Mouse (Mus musculus) CD4-positive helper T cell, adult 2 months (primary cell): Measurements from ENCODE around the gene Apbb2.

Source experiments
- DNase-seq: peaks from one replicate; pipeline ENCODE4 v3.0.0-alpha.2; 2012; ENCODE audit warnings: low read depth, missing footprints, low spot score

Gene Apbb2

DNA sequence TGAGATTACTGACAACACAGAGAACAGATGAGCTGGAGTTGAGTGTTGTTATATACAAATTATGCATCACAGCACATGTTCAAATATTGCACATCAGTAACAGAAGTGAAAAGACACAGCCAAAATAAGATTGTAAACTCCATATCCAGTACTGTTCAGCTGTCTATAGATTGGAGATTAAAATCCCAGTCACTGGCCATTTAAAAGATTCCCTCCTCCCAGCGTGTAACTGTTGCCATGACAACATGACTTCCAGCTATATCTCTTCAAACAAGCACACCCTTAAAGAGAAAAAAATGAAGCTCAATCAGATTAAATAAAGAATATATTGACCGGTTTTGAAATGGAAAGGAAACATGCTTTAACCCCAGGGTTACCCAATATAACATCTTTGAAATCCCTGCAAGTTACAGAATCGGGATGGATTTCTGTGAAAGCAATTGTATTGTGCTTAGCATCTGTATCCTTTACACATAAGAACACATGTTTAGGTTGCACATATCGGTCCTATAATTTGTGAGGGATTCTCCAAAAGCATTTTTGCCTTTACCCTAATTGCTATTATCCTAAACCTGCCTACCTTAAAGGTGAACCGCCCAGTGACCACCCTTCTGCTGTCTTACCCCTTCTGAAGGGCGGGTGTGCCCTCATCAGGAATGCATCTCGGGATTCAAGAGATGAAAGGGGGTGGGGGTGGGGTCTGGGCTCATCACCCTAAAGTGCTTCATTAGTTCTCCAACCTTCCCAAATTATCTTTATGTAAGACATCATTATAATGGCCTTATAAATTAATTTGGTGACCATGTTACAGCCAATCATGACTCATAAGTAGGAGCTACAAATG lies 202.7 kb downstream of the Apbb2 start:
- no peak for DNase-seq

DNA sequence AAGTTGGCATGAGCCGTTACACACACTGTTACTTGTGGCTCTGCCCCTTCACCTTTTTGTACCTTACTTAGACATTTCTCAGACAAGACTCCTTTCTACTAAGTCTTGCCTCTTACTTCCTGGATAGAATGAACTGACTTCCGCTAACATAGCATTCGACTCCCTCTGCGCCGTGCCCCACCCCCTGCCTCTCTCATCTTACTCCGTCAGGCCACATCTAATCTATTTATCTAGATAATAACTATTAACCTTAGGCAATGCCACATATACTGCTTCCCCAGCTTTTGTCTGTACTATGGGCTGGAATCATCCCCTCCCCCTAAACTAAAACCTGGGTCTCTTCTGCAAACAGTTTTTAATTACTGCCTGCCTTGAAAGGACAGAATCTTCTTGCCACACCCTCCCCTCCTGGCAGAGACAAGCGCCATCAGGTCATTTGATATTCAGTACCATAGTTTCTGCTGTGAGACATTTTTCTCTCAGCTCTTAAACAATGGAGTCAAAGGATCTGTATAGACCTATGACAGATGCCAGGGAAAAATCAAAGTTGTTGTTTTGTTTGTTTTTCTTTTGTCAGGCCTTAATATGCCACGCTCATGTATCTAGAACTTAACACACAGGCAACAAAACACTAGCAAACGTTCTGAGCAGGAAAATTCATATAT lies 203.4 kb downstream of the Apbb2 start:
- DNase-seq: no peak

DNA sequence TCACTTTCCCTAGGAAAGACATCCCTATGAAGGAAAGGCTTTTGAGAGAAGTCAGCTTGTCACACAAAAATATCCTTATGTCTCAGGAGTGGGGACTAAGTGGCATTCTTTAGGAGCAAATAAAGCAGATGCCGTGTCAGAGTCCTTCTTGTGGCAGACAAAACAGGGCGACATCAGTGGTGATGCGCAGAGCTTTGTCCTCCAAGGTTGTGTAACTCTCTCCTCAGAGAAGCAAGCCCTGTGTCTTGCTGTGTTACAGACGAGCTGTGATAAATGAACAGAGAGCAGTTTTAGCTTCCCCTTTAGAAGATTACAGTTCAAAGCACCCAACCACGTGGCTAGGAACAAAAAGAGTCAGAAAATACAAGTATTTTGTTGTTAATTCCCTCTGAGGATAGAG lies 205.2 kb downstream of the Apbb2 start:
- no peak for DNase-seq

DNA sequence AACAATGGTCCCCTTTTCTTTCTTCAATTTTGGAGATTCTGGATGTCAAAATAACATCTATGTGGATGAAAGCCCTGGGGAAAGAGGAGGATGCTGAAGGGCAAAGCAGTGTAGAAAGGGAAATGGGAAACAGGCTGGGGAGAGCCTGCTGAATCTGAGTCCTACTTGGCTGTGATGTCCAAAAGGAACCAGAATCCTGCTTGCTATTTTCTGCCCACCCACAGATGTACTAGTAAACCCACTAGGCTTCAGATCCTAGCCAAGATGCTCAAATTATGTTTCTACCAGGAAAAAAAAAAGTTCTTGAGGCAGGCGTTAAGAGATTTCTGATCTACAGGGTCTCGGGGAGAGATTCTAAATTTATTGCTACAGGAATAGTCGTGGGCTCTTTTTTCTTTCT lies 205.8 kb downstream of the Apbb2 start:
- DNase-seq: no peak

DNA sequence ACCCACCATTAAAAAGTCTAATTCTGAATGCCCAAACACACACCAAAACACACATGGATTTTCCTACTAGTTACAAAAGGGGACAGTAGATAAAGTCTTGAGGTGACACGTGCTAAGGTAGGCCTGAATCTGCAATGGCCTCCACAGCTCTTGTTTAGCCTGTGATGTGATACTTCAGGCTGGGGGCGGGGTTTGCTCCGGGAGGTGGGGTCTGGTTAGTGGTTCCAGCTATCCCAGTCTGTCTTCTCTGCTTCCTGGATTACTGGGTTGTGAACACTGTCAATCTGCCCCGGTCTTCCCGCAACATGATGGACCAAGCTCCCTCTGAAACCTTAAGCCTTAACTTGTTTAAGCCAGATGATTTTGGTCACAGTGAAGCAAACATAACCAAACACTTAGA lies 210.0 kb downstream of the Apbb2 start:
- no peak for DNase-seq

DNA sequence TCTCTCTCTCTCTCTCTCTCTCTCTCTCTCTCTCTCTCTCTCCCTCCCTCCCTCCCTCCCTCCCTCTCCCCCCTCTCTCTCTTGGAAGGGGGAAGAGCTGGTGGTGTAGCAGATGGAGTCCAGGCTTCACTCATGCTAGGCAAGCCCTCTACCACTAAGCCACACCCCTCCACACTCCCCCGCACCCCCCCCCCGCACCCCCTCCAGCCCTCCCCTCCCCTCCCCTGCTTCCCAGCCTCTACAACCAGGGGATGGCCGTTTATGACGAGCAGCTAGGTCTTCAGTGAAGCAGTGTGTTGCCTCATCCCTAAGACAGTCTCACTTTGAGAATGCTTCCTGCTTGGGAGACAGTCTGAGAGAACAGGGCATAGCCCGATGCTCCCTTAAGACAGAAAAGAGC lies 210.6 kb downstream of the Apbb2 start:
- no peak for DNase-seq

DNA sequence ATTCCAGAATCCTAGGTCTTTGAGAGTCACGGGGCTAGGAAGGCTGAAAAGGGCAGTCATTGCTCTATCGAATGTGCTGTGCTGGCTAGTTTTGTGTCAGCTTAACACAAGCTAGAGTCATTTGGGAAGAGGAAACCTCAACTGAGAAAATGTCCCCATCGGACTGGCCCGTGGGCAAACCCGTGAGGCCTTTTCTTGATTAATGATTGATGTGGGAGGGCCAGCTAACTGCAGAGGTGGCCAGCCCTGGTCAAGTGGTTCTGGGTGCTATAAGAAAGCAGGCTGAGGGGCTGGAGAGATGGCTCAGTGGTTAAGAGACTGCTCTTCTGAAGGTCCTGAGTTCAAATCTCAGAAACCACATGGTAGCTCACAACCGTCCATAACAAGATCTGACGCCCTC lies 212.2 kb downstream of the Apbb2 start:
- no peak for DNase-seq

DNA sequence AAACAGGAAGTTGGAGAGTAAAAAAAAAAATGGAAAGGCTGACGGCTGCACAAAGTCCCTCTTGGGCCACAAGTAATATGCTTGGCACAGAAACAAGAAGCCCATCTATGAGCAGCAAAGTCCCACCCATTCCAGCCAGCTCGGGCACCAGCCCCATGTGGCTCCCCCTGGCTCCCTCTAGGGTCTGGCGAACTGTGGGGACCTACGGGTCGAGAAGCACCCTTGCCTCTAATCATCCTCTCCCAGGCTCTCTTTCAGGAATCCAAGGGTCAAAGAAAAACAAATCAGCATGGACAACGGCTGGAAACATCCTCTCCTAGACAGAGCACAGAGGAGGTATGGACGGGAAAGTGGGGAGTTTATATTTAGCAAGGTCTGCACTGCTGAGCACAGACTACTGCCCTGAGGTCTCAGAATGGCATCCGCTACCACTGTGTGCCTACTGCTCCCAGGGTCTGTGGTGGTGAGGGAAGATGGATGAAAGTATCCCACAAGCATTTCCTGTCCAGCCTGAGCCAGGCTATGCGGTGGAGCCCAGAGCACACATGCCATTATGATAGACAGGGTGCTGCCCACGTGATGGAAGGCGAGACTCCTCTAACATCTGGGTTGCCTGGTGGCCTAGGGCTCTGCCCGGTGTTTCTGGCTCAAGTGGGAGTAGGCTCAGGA lies 212.7 kb downstream of the Apbb2 start:
- DNase-seq: no peak

DNA sequence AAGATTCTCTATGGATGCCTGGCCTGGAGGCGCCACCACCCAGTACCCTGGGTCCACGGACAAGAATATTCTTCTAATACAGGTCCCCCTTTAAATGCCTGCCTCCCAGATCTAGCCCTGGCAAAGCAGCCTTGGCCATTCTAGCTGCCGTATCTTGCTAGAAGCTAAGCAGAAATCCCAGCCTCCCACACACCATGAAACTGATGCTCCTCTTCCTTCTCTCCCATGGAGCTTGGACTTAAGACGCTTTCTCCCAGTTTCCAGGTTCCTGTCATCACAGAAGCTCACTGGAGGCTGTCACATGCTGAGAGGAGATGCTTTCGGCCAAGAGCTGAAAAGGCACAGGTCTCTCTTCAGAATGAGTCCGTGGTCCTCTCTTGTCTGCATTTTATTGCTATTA lies 213.3 kb downstream of the Apbb2 start:
- no peak for DNase-seq

DNA sequence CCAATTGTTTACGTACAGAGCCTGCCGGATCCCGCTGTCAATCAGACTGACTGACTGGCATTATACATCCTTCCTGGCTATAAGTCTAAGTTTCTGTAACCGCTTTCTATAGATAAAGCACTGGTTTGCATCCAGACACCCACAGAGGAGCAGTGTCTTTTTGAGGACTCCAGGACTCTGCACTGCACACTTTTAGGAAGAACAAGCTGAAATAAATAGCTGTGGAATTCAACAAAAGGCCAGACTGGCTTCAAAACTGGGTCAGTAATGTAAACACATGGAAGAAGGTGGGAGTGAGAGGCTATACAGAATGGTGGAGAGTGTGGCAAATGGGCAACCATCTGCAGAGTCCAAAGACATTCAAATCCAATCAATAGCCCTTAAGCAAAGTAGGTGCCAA lies 218.0 kb downstream of the Apbb2 start:
- no peak for DNase-seq

DNA sequence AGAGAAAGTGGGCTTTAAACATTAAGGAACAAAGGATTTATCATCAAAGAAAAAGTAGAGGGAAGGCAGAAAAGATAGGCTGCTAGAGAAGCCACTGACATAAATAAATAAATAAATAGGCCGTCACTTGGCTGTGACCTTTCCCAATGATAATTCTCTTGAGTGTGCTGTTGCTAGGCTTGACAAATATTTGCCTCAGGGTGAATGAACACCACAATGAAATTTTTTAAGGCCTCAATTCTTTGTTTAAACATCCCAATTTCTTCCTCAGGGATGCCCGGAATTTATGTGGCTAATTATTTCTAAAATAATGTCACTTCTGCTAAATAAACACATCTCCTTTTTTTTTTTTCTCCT lies 219.3 kb downstream of the Apbb2 start:
- DNase-seq: no peak

DNA sequence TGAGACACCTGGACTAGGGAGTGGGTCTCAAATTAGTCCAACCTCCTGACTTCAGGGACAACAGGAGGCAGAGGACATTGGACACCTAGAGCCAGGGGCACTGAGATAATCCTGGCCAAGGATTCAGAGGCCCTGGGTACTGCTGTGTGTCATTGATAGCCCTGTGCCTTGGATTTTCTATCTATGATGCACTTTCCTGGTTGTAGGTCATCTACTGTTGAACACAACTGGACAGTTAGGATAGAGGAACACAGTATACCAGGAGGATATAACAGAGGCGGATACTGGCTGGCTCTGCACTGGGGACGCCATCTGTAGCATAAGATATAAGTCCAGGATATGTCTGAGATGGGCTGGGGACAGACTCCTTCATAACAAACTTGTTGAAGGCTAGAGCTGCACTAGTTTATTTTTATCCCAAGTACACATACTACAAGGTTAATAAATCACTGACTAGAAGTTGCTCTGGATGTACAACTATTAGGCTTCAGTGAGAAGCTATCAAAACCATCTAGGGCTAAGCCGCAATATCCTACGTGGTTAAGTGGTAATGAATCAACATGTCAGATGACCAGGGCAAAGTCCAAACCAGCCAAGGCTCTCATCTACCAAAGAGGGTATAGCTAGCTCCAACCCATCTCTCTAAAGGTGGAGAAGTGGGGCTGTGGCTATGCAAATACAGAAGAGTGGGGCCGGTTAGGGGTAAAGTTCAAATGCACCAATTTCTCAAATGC lies 219.9 kb downstream of the Apbb2 start:
- no peak for DNase-seq

DNA sequence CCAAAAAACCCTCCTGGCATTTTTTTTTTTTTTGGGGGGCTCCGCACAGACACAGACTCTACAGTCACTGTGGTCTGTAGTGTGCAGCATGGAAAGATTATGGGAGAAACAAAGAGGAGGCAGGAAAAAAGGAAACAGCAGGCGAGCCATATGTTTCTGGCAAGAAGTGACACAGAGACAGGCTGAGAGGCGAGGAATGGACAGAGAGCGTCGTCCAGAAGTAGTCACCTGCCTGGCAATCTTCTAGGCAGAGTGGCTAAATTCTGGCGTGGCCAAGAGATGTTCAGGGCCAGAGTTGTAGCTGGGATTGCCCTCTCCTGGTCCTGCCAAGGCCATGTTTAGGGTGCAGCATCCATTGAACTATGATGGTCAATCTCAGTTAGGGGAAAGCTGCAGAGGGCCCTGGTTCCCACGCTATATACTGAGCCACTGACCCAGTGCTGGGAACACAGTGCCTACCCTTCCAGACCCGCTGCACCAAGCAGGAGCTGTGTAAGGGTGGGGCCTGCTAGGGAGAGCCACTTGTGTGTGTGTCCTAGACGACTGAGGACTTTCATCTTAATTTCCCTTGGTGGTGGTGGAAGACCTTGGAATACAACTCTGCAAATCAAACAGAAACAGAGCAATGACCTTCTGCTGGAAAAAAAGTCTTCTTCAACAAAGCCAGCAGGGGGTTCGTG lies 224.7 kb downstream of the Apbb2 start:
- no peak for DNase-seq

DNA sequence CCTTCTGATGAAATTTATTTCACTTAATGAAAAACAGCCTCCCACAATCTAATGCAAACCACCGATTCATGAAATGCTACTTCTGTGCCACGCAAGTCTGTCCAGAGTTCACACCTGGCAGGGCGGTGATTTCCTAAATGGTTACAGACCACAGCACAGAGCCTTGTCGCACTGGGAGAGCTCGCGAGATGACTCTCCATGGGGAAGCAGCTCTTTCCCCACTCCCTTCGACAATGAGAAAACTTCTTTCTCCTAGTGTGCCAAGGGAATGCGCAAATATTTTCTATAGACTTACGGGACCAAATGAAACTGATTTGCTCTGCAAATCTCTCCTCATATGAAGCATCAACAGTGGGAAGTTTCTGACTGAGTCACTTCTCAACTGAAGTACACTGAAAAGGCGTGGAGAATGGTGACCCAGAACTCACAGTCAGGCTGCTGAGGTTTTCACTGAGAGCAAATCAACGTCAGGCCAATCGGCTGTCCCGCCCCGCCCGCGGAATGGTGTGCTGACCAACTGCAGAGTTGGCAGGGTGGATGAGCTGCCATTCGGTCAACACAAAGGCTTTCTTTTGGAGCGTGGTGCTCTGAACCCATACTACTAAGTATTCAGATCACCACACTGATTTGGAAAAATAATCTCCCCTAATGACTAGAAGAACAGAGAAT lies 225.6 kb downstream of the Apbb2 start:
- no peak for DNase-seq

DNA sequence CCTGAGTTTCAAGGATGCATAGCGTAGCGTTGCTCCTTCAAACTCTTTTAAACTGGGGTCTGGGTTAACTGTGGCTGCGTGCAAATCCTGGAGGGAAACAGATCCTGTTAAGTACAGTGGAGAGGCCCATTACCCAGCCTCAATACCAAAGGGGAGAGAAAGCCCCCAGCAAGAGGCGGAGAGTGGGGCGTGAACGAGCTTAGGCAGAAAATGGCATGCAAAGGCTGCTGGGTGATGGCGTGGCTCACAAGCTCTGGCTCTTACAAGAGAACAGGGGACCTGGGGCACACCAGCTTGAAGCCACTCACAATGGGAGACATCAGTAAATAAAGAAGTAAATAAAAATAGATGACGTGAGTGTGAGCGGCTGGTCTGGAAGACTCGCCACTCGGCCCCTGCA lies 226.8 kb downstream of the Apbb2 start:
- DNase-seq: no peak

DNA sequence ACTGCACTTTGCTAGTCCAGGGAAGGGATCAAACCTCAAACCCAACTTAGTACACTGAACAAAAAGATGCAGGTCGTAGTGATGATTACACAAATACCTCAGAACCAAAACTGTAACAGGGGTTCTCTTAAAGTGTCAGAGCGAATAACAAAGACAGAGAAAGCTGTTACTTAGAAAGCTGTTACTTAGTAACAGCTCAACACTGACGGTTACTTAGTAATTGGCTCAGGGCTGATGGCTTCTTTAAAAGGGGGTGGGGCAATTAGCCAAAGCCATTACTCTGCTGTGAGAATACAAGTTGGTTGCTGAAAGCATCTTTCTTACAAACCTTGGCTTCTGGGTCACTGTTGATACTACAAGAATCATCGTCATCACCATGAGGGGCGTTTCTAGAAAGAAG lies 227.3 kb downstream of the Apbb2 start:
- DNase-seq: no peak

DNA sequence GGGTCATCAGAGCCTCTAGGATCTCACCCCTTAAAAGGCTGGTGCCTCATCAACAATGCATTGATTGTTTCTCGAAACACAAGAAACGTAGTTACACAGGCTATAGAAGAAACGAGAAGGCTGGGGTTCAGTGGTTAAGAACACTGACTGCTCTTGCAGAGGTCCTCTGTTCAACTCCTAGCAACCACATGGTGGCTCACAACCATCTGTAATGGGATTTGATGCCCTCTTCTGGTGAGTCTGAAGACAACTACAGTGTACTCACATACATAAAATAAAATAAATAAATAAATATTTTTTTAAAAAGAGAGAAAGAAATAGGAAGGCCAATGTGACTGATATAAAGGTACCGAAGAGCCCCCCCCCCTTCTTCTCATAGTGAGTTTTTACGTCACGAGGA lies 228.0 kb downstream of the Apbb2 start:
- no peak for DNase-seq

DNA sequence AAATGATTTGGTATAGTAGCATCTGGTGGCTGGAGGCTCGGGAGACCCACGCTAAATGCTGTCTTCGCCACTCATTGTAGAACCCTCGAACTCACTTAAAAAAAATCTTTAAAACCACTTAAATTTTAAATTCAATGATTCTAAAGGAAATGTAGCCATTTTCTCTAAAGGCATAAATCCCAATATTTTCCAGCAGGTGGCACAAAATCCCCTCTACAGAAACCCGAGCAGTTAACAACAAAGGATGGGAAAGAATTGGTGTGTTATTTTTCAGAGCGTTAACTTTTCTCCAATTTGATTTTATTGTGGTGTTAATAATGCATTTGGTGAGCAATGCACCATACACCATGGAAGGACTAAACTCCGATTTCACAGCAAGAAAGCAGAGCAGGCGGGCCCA lies 231.1 kb downstream of the Apbb2 start:
- no peak for DNase-seq

DNA sequence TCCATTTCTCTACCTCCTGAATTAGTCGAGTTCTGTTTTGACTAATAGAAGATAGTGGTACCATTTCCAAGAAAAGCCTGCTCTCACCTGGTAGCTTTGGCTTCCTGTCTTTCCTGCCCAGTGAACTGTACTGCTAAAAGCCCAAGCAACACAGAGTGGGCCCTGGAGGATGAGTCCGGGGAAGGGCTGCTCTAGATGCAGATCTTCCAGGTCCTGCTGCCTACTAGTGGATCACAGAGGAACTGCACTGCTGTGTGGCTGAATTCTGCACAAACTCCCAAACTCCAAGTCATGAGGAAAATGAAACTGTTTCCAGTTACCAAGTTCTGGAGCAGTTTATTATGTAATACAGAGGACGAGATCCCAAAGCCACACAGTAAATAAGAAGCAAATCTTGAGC lies 232.9 kb downstream of the Apbb2 start:
- DNase-seq: peak; percentile 13

DNA sequence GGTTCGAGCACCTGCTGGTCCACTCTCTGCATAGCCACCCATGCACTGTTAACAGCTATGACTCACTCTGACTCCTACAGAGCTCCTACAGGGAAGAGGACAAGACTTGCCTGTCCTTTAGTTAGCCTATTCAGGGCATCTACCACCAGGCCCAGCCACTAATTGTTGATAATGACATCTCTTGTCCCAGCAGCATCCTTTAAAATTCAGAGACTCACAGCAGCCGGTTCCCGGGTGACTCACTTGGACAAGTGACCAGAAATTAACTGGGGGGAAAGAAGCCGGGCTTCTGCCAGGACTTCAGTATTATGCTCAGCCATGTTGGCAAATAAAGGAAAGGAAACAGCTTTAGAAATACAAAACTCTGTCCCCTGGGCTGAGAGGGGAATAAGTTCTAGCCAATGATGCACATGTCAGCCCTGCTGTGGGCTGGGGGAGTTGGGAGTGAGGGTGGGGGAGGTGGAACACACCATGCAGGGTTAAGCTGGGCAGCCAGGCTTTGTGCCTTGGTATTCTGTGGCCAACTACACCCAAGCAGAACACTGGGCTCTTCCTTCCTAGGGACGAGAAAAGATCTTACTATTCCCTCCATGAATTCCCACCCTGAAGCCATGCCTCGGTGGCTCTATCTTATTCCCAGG lies 233.7 kb downstream of the Apbb2 start:
- no peak for DNase-seq

DNA sequence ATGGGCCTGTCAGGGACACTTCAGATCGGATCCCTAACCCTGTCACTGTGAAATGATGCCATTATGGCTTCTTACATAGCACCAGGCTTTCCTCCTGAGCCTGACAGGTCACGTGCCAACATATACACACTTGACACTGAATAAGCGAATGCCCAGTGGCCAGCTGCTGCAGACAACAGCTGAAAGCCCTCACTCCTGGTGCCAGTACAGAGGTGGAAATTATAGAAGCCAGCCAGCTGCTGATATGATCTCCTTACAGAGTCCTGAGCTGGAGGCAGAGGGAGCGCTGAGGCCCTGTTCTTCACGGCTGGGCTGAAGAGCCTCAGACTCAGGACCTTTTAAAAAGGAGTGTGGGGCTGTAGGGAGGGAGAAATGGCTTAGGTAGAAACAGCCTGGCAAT lies 234.5 kb downstream of the Apbb2 start:
- DNase-seq: no peak
